Mouse (Mus musculus) lung, postnatal 0 days (tissue): ENCODE data around the gene Acaca. TPM values are rescaled to one million over a fixed set of nuclear protein-coding genes. Genes with fewer than 3 reads are reported as not detected.
A peak's percentile ranks its signal among the peaks of the same experiment; 100 is the strongest.

Experiments
- ATAC-seq: fragments of 200-750 bp; cut with Nextera tagmentation; 2 replicates; pipeline ENCODE4 v1.8.0; 2017; ENCODE audit warnings: moderate library complexity
- DNase-seq: peaks from one replicate; pipeline ENCODE4 v3.0.0-alpha.2; 2016; ENCODE audit warnings: low spot score
- H3K27ac ChIP-seq: fragments of 300-500 bp; sonication (generic); 2 replicates; pipeline ENCODE4 v1.5.1; 2014; ENCODE audit warnings: antibody characterized with exemption, mild to moderate bottlenecking, low read length, mixed read lengths
- H3K27me3 ChIP-seq: fragments of 300-500 bp; sonication (generic); replicated peaks from 2 replicates; pipeline ENCODE4 v1.6.1; 2014; ENCODE audit warnings: low read length, mixed read lengths; ENCODE audit not compliant: insufficient read depth
- H3K36me3 ChIP-seq: fragments of 300-500 bp; sonication (generic); 2 replicates; pipeline ENCODE4 v1.6.1; 2014; ENCODE audit warnings: low read length, mixed read lengths; ENCODE audit not compliant: insufficient read depth
- H3K4me1 ChIP-seq: fragments of 300-500 bp; sonication (generic); 2 replicates; pipeline ENCODE4 v1.6.1; 2014; ENCODE audit warnings: antibody characterized with exemption, low read depth, low read length, mixed read lengths; ENCODE audit not compliant: insufficient read depth
- H3K4me2 ChIP-seq: fragments of 300-500 bp; sonication (generic); replicated peaks from 2 replicates; pipeline ENCODE4 v1.6.1; 2014; ENCODE audit warnings: low read depth, mild to moderate bottlenecking, low read length, moderate library complexity, mixed read lengths
- H3K4me3 ChIP-seq: fragments of 300-500 bp; sonication (generic); 2 replicates; pipeline ENCODE4 v1.5.1; 2014; ENCODE audit warnings: low read depth, low read length
- H3K9ac ChIP-seq: fragments of 300-500 bp; sonication (generic); replicated peaks from 2 replicates; pipeline ENCODE4 v1.6.1; 2014; ENCODE audit warnings: low read depth, mild to moderate bottlenecking
- H3K9me3 ChIP-seq: fragments of 300-500 bp; sonication (generic); 2 replicates; pipeline ENCODE4 v1.6.1; 2016; ENCODE audit warnings: low read length, mixed read lengths
- CTCF ChIP-seq: IDR thresholded peaks from 2 replicates; pipeline ENCODE4 v1.5.1; 2016; ENCODE audit warnings: antibody characterized with exemption, mild to moderate bottlenecking
- EP300 ChIP-seq: IDR thresholded peaks from 2 replicates; pipeline ENCODE4 v1.6.1; 2016; ENCODE audit warnings: antibody characterized with exemption, mild to moderate bottlenecking, control low read depth
- WGBS: fragments of 180-500 bp; shearing (Covaris S2); extraction: QIAGEN DNeasy Blood & Tissue Kit; methylation state at CpG from one replicate; pipeline ENCODE4 v1.1.7; 2014; 5-methylcytosine and 5-hydroxymethylcytosine counted together
- polyA plus RNA-seq: library from polyadenylated mRNA; unstranded; fragments of >200 nt; fragmentation: Nextera tagmentation; extraction: Ambion mirVana; gene quantifications from 2 replicates; pipeline ENCODE4 v1.2.1, GENCODE M21; 2015

The Acaca gene
- polyA plus RNA-seq, 1 experiment from 2014 or later, result 6.5 TPM

- Histone ChIP-seq H3K27ac (no peak overlapping the region), H3K4me2 (no peak overlapping the region), H3K4me3 (no peak overlapping the region), H3K36me3 (no peaks in the 10 kb centered on the region), H3K4me1 (no peaks in the 10 kb centered on the region), H3K27me3 (no peaks in the 10 kb centered on the region), H3K9ac (no peak overlapping the region), H3K9me3 (no peaks in the 10 kb centered on the region)
- whole genome bisulfite sequencing, result 89% methylated on average over 3 of the region's 3 CpGs
- ATAC-seq (no peak), DNase-seq (no peak)
- no peak for TF ChIP-seq CTCF
- TF ChIP-seq EP300, result no peak
Observed at GRCm38 (mm10) chr11:84136453-84136852, 7.0 kb downstream of the Acaca start.

DNA sequence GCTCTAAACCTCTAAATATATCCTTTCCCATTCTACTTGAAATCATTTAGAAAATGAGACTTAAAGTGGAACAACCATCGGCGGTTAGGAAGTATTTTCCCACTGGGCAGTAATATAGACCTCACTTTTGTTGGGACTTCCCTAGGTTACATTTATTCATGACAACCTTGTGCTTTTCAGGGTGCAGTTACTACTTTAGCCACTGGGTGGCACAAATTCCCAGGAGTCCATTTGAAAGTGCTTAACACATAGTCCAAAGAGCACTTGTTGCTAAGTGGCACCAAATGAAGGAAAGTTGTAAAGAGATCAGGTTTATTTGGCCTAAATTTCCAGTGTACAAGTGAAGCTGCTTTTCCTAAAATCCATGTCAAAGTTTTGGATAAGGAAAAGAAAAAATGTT lies 12.3 kb downstream of the Acaca start:
- no peak overlapping the region for H3K9ac ChIP-seq
- H3K4me3 ChIP-seq, result no peak overlapping the region
- H3K36me3 ChIP-seq, result no peaks in the 10 kb centered on the region
- no peak overlapping the region for H3K4me2 ChIP-seq
- H3K4me1 ChIP-seq, result no peaks in the 10 kb centered on the region
- ATAC-seq (peak; percentile 48), DNase-seq (peak; percentile 69)
- no peaks in the 10 kb centered on the region for H3K27me3 ChIP-seq
- no peak overlapping the region for H3K27ac ChIP-seq
- TF ChIP-seq EP300 (no peak), CTCF (peak; percentile 86)
- WGBS, result 56% methylated on average over 2 of the region's 2 CpGs
- H3K9me3 ChIP-seq, result no peaks in the 10 kb centered on the region

- WGBS, result 57% methylated on average over 10 of the region's 10 CpGs
- Histone ChIP-seq H3K4me3 (no peak overlapping the region), H3K9me3 (no peaks in the 10 kb centered on the region), H3K27me3 (no peaks in the 10 kb centered on the region), H3K4me1 (no peaks in the 10 kb centered on the region), H3K27ac (no peak overlapping the region), H3K4me2 (no peak overlapping the region), H3K36me3 (no peaks in the 10 kb centered on the region), H3K9ac (no peak overlapping the region)
- no peak for DNase-seq
- TF ChIP-seq EP300 (no peak), CTCF (no peak)
- ATAC-seq, result no peak
Observed at GRCm38 (mm10) chr11:84145201-84145798, 15.8 kb downstream of the Acaca start.

GRCm38 (mm10) chr11:84146081-84146480 lies 16.6 kb downstream of the Acaca start:
- no peaks in the 10 kb centered on the region for H3K9me3 ChIP-seq
- no peak for ATAC-seq
- H3K4me1 ChIP-seq, result no peaks in the 10 kb centered on the region
- H3K36me3 ChIP-seq, result no peaks in the 10 kb centered on the region
- TF ChIP-seq CTCF (no peak), EP300 (no peak)
- no peaks in the 10 kb centered on the region for H3K27me3 ChIP-seq
- no peak overlapping the region for H3K4me3 ChIP-seq
- H3K4me2 ChIP-seq, result no peak overlapping the region
- 55% methylated on average over 3 of the region's 3 CpGs for WGBS
- H3K27ac ChIP-seq, result no peak overlapping the region
- DNase-seq, result no peak
- H3K9ac ChIP-seq, result no peak overlapping the region

DNA sequence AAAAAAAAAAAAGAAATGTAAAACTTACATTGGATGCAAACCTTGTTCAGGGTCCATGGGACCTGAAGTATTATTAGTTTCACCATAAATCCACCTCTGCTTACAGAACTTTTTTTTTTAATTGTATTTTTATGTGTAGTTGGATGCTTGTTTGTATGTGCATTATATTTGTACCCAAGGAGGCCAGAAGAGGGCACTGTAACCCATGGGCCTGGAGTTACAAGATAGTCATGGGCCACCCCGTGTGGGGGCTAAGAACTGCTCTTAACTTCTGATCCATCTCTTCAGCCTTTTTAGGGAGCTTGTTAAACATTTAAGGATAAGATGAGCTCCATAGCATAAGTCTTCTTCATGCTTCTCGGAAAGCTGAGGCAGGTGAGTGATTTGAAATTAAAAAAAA lies 21.4 kb downstream of the Acaca start:
- Histone ChIP-seq H3K27ac (no peak overlapping the region), H3K36me3 (no peaks in the 10 kb centered on the region), H3K4me3 (no peak overlapping the region), H3K9me3 (no peaks in the 10 kb centered on the region), H3K4me1 (no peaks in the 10 kb centered on the region), H3K4me2 (no peak overlapping the region), H3K27me3 (no peaks in the 10 kb centered on the region), H3K9ac (no peak overlapping the region)
- DNase-seq, result no peak
- TF ChIP-seq CTCF (peak; percentile 47), EP300 (no peak)
- 48% methylated on average over 2 of the region's 2 CpGs for WGBS
- no peak for ATAC-seq

GRCm38 (mm10) chr11:84156535-84157262 lies 27.2 kb downstream of the Acaca start:
- H3K4me3 ChIP-seq, result no peak overlapping the region
- H3K27me3 ChIP-seq, result no peaks in the 10 kb centered on the region
- H3K27ac ChIP-seq, result no peak overlapping the region
- H3K4me2 ChIP-seq, result no peak overlapping the region
- no peak overlapping the region for H3K9ac ChIP-seq
- no peak for ATAC-seq
- TF ChIP-seq EP300 (no peak), CTCF (no peak)
- no peaks in the 10 kb centered on the region for H3K9me3 ChIP-seq
- no peaks in the 10 kb centered on the region for H3K4me1 ChIP-seq
- WGBS, result 84% methylated on average over 4 of the region's 4 CpGs
- H3K36me3 ChIP-seq, result no peaks in the 10 kb centered on the region
- no peak for DNase-seq
